Mouse (Mus musculus): ENCODE results near the gene Lhfpl2.
"Not testable (repeated sequence)": the region's sequence is repeated elsewhere in the genome, so short reads cannot be mapped to it uniquely, and the experiment has no call there.

The Lhfpl2 gene

DNA sequence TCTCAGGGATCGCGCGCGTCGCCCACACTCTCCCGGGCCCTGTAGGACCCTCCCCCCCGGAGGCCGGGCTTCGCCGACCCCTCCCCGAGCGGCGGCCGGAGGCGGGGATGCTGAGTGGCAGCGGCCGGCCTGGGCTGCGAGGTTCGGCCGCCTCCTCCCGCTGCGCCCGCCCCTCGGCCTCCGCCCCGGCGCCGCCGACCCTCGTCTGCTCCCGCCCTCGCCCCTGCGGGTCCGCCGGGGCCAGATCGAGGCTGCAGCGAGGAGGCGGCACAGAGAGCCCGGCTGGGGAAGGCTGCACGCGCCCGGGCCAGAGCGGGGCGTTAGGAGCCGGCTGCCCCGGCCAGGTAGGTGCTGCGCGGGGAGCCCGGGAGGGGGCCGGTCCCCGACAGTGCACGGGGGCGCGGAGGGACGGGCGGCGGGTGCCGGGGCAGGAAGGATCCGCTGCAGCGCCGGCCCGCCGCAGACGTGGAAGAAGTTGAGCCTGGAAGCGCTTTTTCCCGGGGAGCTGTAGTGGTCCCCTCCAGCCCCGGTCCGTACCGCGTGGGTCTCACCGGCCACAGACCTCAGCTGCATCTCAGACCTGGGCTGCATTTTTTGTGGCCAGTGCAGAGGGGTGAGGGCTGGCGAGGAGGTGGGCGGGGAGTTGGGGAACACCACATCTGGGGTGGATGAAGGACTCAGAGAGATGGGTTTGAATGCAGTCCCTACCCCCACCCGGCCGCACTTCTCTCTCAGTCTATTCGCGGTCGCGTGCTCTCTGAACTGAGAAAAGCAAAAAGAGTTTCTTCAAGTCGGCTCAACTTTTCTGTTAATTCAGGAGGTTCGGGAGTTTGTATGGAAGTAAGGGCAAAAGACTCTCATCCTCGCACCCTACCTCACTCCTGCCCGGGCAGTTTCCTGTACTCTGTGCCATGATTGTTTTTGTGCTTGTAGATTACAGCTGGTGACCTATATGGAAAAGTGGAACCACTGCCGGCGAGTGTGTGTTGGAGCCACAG is at the start of gene Lhfpl2:
Lhfpl2 (plus strand) TSS at position 234 of the 998 bp plus-strand sequence.
- peaks cover 59% of the 10 kb centered on the region for H3K27me3 ChIP-seq (ENCODE audit: insufficient read depth, low read length)
- peaks cover 20% of the 10 kb centered on the region for H3K4me1 ChIP-seq (replicated peaks; ENCODE audit: low read depth, low read length)
- no peaks in the 10 kb centered on the region for H3K36me3 ChIP-seq (ENCODE audit: insufficient read depth, low read length)
- H3K4me3 ChIP-seq (replicated peaks; ENCODE audit: low read length), result peak within 1 kb of the TSS; percentile 89
- TF ChIP-seq NANOG (IDR thresholded peaks at IDR 0.05; ENCODE audit: borderline replicate concordance, low read length) (no peak), POU5F1 (IDR thresholded peaks at IDR 0.05; ENCODE audit: borderline replicate concordance, low read length) (no peak), CTCF (conservative IDR thresholded peaks at IDR 0.05; ENCODE audit: low read length) (no peak)
- no peaks in the 10 kb centered on the region for H3K9me3 ChIP-seq (ENCODE audit: low read length)

- Histone ChIP-seq H3K36me3 (ENCODE audit: insufficient read depth, low read length) (no peaks in the 10 kb centered on the region), H3K9me3 (ENCODE audit: low read length) (peaks cover 29% of the 10 kb centered on the region), H3K4me3 (replicated peaks; ENCODE audit: low read length) (no peak overlapping the region), H3K27me3 (ENCODE audit: insufficient read depth, low read length) (no peaks in the 10 kb centered on the region), H3K4me1 (replicated peaks; ENCODE audit: low read depth, low read length) (no peaks in the 10 kb centered on the region)
- TF ChIP-seq CTCF (conservative IDR thresholded peaks at IDR 0.05; ENCODE audit: low read length) (no peak), POU5F1 (IDR thresholded peaks at IDR 0.05; ENCODE audit: borderline replicate concordance, low read length) (no peak), NANOG (IDR thresholded peaks at IDR 0.05; ENCODE audit: borderline replicate concordance, low read length) (no peak)
Observed at GRCm38 (mm10) chr13:94011996-94012575, 45.5 kb upstream of the Lhfpl2 start.

GRCm38 (mm10) chr13:94013986-94014385 is 43.6 kb upstream of the Lhfpl2 start:
- Histone ChIP-seq H3K4me1 (replicated peaks; ENCODE audit: low read depth, low read length) (no peaks in the 10 kb centered on the region), H3K36me3 (ENCODE audit: insufficient read depth, low read length) (no peaks in the 10 kb centered on the region), H3K4me3 (replicated peaks; ENCODE audit: low read length) (no peak overlapping the region), H3K27me3 (ENCODE audit: insufficient read depth, low read length) (no peaks in the 10 kb centered on the region), H3K9me3 (ENCODE audit: low read length) (peaks cover 29% of the 10 kb centered on the region)
- TF ChIP-seq NANOG (IDR thresholded peaks at IDR 0.05; ENCODE audit: borderline replicate concordance, low read length) (no peak), POU5F1 (IDR thresholded peaks at IDR 0.05; ENCODE audit: borderline replicate concordance, low read length) (no peak)

DNA sequence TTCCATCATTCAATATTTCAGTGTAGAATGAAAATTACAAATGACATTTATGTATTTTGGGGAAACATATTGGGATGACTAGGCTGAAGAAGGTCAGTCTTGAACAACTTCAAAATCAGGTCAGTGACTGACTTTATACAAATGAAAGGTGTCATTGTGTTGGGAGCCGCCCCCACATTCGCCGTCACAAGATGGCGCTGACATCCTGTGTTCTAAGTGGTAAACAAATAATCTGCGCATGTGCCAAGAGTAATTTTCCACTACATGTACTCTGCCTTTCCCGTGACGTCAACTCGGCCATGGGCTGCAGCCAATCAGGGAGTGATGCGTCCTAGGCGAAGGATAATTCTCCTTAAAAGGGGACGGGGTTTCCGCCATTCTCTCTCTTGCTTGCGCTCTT is 33.0 kb upstream of the Lhfpl2 start:
- H3K27me3 ChIP-seq (ENCODE audit: insufficient read depth, low read length); H3K4me3 ChIP-seq (replicated peaks; ENCODE audit: low read length); H3K36me3 ChIP-seq (ENCODE audit: insufficient read depth, low read length); H3K4me1 ChIP-seq (replicated peaks; ENCODE audit: low read depth, low read length): not testable (repeated sequence)
- peaks cover 29% of the 10 kb centered on the region for H3K9me3 ChIP-seq (ENCODE audit: low read length)

DNA sequence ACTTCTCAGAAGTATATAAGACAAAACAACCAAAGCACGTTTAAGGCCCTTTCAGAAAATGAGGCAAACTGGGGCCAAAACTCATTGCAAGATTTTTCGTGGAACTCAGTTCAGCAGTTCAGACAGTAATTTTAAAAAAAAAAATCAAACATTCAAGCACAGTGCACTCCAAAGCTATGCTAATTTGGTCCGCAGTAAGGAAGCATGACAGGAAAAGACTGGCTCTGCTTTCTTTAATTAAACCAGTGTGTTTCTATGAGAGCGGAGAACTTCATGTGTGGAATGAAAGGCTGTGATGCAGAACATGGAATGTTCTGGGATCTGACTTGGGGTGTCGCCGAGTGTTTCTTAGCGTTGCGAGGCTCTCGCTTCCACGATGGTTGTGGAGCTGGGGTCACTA is 28.4 kb upstream of the Lhfpl2 start:
- no peak overlapping the region for H3K4me3 ChIP-seq (replicated peaks; ENCODE audit: low read length)
- H3K9me3 ChIP-seq (ENCODE audit: low read length), result peaks cover 25% of the 10 kb centered on the region
- no peaks in the 10 kb centered on the region for H3K27me3 ChIP-seq (ENCODE audit: insufficient read depth, low read length)
- H3K36me3 ChIP-seq (ENCODE audit: insufficient read depth, low read length), result no peaks in the 10 kb centered on the region
- TF ChIP-seq CTCF (conservative IDR thresholded peaks at IDR 0.05; ENCODE audit: low read length) (no peak), NANOG (IDR thresholded peaks at IDR 0.05; ENCODE audit: borderline replicate concordance, low read length) (no peak), POU5F1 (IDR thresholded peaks at IDR 0.05; ENCODE audit: borderline replicate concordance, low read length) (no peak)
- H3K4me1 ChIP-seq (replicated peaks; ENCODE audit: low read depth, low read length), result peaks cover 13% of the 10 kb centered on the region

DNA sequence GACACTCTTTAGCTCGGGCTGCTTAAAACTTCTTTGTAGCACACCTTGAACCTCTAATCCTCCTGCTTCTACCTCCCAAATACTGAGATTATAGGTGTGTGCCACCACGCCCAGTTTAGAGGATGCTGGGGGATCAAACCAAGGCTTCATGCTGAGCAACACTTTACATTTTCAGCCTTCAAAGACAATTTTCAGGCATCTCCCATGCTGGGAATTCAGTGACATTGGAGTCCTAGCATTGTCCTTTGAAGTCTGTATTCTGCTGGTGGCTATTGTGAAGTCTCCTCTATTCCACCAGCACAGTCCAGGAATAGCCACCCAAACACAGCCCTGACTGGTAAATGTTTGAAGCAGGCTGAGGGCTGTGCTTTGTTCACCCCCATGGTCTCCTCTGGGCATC is 27.0 kb upstream of the Lhfpl2 start:
- no peak for TF ChIP-seq POU5F1 (IDR thresholded peaks at IDR 0.05; ENCODE audit: borderline replicate concordance, low read length)
- no peak; the same call in 1 of the 2 replicates for TF ChIP-seq NANOG (IDR thresholded peaks at IDR 0.05; ENCODE audit: borderline replicate concordance, low read length)
- no peak for TF ChIP-seq CTCF (conservative IDR thresholded peaks at IDR 0.05; ENCODE audit: low read length)
- Histone ChIP-seq H3K36me3 (ENCODE audit: insufficient read depth, low read length) (no peaks in the 10 kb centered on the region), H3K4me1 (replicated peaks; ENCODE audit: low read depth, low read length) (peaks cover 13% of the 10 kb centered on the region)

DNA sequence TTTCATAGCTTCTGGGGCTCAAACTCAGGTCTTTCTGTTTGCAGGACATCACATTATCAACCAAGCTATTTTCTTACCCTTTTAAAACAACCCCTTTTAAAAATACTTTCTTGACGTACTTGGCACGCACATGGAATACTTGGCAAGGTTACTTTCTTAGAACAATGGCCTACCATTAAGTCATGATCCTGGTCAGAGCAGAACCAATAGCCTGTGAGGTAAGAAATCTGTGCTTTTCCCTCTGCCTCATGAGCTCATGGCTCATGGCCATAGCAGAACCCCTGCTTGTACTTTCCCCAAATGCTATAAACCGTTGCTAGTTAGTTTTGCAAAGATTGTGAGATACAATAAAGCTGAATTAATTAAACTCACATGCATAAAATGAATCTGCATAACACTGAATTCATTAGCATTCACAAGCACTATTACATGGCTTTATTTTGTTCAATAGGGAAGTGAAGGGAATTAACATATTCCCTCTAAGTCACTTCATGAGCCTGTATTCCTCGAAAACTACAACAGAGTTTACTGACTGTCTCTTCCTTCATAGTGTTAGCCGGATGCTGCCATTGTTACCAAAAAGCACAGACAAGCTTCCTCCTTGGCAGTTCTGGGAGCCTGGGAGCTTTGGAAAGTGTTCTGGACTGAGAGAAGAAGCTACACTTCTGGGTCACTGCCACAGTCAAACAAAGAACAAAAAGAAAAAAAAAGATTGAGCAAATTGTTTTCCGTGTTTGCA is 20.1 kb upstream of the Lhfpl2 start:
- no peaks in the 10 kb centered on the region for H3K4me1 ChIP-seq (replicated peaks; ENCODE audit: low read depth, low read length)
- H3K27me3 ChIP-seq (ENCODE audit: insufficient read depth, low read length), result 0 out of 2 replicates have a peak, but pooled peaks cover 4% of the 10 kb centered on the region
- no peaks in the 10 kb centered on the region for H3K9me3 ChIP-seq (ENCODE audit: low read length)
- TF ChIP-seq NANOG (IDR thresholded peaks at IDR 0.05; ENCODE audit: borderline replicate concordance, low read length) (no peak), POU5F1 (IDR thresholded peaks at IDR 0.05; ENCODE audit: borderline replicate concordance, low read length) (no peak), CTCF (conservative IDR thresholded peaks at IDR 0.05; ENCODE audit: low read length) (no peak)
- H3K36me3 ChIP-seq (ENCODE audit: insufficient read depth, low read length), result no peaks in the 10 kb centered on the region
- H3K4me3 ChIP-seq (replicated peaks; ENCODE audit: low read length), result no peak overlapping the region

More for the DNA sequence above, 27.0 kb upstream of the Lhfpl2 start:
- Histone ChIP-seq H3K9me3 (ENCODE audit: low read length) (peaks cover 14% of the 10 kb centered on the region), H3K27me3 (ENCODE audit: insufficient read depth, low read length) (no peaks in the 10 kb centered on the region), H3K4me3 (replicated peaks; ENCODE audit: low read length) (no peak overlapping the region)

GRCm38 (mm10) chr13:94038052-94038340 is 19.6 kb upstream of the Lhfpl2 start:
- Histone ChIP-seq H3K36me3 (ENCODE audit: insufficient read depth, low read length) (no peaks in the 10 kb centered on the region), H3K9me3 (ENCODE audit: low read length) (no peaks in the 10 kb centered on the region), H3K4me1 (replicated peaks; ENCODE audit: low read depth, low read length) (no peaks in the 10 kb centered on the region), H3K27me3 (ENCODE audit: insufficient read depth, low read length) (0 out of 2 replicates have a peak, but pooled peaks cover 4% of the 10 kb centered on the region), H3K4me3 (replicated peaks; ENCODE audit: low read length) (no peak overlapping the region)
- no peak for TF ChIP-seq CTCF (conservative IDR thresholded peaks at IDR 0.05; ENCODE audit: low read length)
- TF ChIP-seq NANOG (IDR thresholded peaks at IDR 0.05; ENCODE audit: borderline replicate concordance, low read length), result no peak
- TF ChIP-seq POU5F1 (IDR thresholded peaks at IDR 0.05; ENCODE audit: borderline replicate concordance, low read length), result no peak
